Mouse (Mus musculus): ENCODE measurements around the gene Gm9945. TPM values are rescaled to one million over a fixed set of nuclear protein-coding genes. Genes with fewer than 3 reads are reported as not detected.

Gene Gm9945
- polyA plus RNA-seq, 2 experiments from 2014 or later, result not detected

DNA sequence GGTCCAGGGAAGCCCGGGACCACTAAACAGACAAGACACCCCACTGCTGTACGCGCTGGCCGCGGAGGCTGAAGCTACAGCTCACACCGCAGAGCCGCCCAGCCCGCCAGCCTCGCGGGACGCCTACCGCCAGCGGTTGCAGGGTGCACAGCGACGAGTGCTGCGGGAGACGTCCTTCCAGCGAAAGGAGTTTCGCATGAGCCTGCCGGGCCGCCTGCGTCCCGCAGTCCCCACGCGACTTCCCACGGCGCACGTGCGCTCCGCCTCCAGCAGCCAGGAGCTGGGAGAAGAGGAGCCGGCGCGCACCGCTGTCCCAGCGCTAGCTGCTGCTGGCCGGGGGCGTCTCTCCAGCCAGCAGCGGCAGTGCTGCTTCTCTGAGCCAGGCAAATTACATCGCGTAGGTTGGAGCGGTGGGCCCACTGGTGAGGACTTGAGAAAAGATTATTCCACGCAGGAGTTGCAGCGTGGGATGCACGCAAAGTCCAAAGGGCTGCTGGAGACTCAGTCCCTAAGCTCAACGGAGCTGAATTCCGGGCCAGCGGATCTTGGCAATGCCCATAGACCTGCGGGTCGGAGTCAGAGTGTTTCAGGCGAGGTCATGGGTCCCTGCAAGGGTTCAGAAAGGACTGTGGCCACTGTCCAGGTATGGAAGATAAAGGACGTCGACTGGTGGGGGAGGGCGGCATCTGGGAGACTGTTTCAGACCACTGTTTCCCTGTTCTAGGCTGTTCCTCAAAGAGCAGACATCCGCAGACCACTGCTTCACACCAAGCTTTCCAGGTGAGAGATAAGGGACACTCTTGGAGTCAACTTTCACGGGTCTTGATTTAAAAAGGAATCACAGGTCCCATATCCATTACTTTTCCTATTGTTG lies 16.2 kb upstream of the Gm9945 start:
- no peak for ATAC-seq

- ATAC-seq, result no peak
Measured at GRCm38 (mm10) chr11:53466231-53466971, 13.6 kb upstream of the Gm9945 start.

- no peak for ATAC-seq
Measured at GRCm38 (mm10) chr11:53469294-53469967, 10.5 kb upstream of the Gm9945 start.

DNA sequence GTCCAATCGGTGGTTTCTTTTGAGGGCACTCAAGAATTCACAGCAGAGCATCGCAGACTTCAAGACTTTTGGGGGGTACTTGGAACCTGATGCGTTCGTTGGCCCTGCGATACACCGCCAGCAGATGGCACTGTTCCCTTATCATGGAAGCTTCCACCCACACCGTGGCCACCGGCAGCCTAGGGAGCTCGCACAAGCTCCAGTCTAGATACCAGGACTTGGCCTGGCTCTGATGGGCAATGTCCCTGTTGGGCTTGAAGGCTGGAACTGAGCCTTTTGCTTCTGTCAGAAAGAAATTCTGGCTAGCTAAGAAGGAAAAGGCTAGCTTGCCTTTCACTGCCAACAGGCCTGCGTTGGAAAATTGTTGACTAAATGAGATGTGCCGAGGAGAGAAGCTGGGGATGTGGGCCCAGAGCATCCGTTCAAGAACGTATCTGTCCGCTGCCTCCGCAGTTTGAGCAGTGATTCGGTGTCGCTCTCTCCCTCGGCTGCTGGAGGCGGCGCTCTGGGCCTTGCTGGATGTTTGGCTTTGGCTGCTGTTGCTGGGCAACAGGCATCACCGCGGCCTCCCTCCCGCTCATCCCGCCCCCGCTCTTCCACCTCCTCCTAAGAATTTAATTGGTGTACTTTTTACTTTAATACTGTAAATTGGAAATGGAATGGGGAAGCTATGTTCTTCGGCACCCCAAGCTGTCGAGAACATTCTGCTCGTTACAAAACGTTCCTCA lies 9.8 kb upstream of the Gm9945 start, which contains the start of gene Gm9837:
TSS of gene Gm9837 (minus strand) at position 512 of the 728 bp plus-strand sequence.
- ATAC-seq, result peak; percentile 85

GRCm38 (mm10) chr11:53472709-53473108 lies 7.3 kb upstream of the Gm9945 start:
- no peak for ATAC-seq

GRCm38 (mm10) chr11:53475620-53476019 lies 4.3 kb upstream of the Gm9945 start:
- no peak for ATAC-seq

DNA sequence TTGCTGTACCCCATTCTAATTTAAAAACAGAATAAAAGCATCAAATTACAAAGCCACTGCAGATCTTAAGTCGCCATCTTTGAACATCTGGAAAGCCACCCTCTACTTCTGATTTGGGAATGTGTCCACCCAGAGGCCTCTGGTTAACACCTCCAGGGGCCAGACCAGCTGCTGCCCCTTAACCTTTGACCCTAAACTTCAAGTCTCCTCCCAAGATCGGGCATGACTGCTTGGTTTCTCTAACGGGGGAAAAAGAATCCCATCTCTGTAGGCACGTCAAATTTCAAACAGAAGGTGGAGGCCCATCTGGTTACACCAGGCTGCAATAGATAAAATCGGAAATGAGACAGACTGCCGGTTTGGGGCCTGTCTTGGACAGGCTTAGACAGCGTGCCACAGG lies 2.1 kb upstream of the Gm9945 start:
- no peak for ATAC-seq

DNA sequence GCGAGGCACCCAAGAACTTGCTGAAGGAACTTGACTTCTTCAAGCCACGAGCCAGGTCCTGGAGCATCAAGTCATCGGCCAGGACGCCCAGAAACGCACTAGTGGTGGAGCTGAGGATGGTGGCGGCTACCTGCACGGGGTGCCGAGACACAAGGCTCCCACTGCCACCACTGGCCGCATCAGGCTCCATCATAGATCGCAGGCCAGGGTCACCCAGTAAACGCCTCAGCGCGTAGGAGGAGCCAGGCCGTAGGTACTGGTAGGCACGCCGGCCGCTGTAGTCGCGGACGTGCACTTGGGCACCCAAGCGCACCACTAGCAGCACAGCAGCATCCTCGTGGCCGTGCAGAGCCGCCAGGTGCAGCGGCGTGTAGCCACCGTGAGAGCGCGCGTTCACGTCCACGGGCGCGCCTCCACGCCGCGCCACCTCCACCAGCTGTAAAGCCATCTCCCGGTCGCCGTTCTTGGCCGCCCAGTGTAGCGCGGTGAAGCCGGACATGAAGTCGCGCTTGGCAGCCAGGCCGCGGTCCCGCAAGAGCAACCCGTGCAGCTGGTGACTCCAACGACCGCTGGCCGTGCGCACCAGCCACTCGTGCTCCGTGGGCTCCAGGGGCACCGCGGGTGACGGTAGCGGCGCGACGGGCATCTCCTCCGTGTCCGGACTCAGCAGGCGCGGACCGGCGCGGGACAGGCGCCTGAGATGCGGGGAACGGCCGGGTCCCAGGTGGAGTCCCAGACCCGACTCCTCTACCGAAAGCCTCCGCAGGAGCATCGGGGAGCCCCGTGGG lies 1.4 kb upstream of the Gm9945 start:
- ATAC-seq, result no peak

DNA sequence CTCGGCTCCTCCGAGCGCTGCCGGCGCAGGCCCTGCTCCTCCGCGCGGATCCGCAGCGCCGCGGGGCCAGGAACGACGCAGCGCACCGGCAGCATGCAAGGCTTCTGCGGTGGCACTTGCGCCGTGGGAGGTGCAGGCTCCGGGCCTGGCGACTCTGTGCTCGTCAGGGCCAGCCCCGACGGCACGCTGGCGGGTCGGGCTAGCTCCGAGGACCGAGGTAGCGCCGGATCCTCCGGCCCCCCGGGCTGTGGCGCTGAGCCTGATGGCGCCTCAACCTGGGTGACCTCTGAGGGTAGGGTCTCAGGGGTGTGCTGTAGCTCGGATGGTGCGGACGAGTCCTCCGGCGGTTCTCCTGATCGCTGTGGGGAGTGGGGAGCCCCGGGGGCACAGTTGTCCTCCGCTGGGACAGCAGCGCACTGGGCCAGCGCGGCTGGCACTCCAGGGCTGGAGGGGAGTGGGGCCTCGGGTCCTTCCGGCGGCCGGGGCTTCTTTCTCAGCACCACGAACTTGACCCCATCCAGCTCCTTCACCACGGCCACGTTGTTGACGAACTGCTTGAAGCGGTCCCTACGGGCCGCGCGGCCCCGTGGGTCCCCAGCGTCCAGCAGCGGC lies 689 bp upstream of the Gm9945 start:
- ATAC-seq, result no peak

GRCm38 (mm10) chr11:53481088-53481730 lies 1.2 kb downstream of the Gm9945 start:
- ATAC-seq, result no peak

GRCm38 (mm10) chr11:53483159-53483891 lies 3.4 kb downstream of the Gm9945 start:
- no peak for ATAC-seq

DNA sequence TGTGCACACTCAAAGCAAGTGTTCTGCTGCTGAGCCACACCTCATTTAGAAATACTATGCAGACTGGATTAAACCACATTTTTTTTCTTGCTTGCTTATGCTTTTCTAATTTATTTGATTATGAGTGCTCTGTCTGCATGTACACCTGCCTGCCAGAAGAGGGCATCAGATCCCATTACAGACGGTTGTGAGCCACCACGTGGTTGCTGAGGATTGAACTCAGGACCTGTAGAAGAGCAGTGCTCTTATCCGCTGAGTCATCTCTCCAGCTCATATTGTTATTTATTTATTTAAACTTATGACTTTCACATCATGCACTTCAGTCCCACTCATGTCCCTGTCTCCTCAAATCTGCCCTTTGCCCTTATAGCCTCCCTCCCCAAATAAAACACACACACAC lies 5.8 kb downstream of the Gm9945 start:
- no peak for ATAC-seq

DNA sequence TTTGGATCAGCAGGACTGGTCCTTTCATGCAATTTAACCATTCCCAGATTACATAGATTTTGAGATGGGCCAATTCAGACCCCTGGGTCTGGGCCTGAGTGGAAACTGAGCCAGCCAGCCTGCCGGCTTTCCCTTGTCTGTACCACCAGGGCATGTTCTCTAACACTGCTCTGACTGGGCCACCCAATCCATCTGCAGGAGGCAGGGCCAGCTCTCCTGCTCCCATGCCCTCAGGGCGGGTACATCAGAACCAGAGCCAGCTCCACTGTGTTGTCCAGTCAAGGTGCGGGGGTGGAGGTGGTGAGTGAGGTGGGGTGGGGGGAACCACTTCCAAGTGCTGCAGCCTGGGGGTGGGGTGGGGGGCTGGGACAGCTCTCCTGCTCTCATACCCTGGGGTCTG lies 6.4 kb downstream of the Gm9945 start:
- no peak for ATAC-seq

DNA sequence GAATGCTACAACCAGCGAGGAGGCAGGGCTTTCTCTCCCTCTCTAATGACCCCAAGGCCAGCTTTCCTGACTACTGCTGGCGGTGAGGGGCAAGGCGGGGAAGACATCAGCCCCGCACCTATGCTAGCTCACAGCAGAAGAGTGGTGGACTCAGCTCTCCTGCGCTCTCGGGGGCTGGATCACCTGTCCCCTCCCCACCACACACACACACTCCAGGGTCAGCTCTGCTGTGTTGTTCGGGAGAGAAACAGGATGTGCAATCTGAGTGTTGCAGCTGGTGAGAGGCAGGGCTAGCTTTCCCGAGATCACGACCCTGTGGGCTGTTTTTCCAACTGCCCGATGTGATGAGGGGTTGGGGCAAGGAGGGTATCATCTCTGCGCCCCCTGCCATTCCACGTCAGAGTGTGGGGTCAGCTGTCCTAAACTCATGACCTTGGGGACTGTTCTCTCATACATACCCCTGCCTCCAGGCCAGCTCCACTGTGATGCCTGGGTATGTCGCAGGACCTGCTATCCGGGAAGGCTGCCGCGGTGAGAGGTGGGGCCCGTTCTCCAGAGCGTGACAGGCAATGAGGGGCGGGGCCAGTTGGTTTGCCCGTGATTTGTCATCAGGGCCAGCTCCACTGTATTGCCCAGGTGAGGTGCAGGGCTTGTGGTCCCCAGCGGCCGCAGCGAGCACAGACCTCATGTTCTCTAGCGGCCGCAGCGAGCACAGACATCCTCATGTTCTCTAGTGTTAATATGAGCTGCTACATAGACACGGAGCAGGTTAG lies 7.0 kb downstream of the Gm9945 start:
- ATAC-seq, result no peak

- no peak for ATAC-seq
Measured at GRCm38 (mm10) chr11:53489007-53489406, 9.0 kb downstream of the Gm9945 start.

- ATAC-seq, result no peak
Measured at GRCm38 (mm10) chr11:53489421-53489820, 9.5 kb downstream of the Gm9945 start.

DNA sequence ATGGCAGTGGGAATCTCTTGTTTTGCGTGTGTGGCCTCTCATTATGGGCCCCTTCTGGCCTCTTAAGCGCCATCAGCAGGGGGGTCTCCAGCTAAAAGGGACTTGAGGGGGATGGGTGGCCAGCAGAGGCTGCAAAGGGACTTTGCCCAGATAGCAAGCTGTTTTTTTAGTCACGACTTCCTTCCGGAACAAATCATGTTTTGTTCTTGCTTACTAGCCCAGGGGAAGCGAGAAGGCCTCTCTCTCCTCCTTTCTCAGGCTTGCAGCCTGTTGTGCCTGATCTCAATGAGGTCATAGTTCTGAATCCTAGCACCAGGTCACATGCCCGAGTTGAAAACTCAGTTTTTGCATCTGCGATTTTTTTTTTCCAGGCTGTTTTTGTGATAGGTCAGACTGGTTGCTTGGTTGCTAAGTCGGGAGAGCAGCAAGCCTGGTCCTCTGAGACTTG lies 12.0 kb downstream of the Gm9945 start:
- ATAC-seq, result no peak

GRCm38 (mm10) chr11:53493243-53493955 lies 13.4 kb downstream of the Gm9945 start:
- no peak for ATAC-seq

Data from CD4-positive, CD25-positive, alpha-beta regulatory T cell, adult 4 months (primary cell).